Mouse (Mus musculus) spleen, postnatal 10 days (tissue): ENCODE data around the gene Ascl5.

Experiments used
- DNase-seq, 2 experiments: peaks; one replicate each; pipeline ENCODE4 v3.0.0; 2021 to 2022; ENCODE audit warnings: low spot score in 2 of 2

Gene Ascl5

GRCm38 (mm10) chr1:136050312-136051012, at the start of gene Ascl5:
Gene Ascl5, plus strand, starts transcription at chr1:136050804.
- DNase-seq, result no peak

GRCm38 (mm10) chr1:136001438-136001837, 49.2 kb upstream of the Ascl5 start:
- no peak for DNase-seq

GRCm38 (mm10) chr1:136006292-136006748, 44.3 kb upstream of the Ascl5 start, which contains the start of gene Igfn1:
Gene Igfn1, minus strand, starts transcription at chr1:136006342.
- DNase-seq, result no peak

GRCm38 (mm10) chr1:136007211-136008158, 43.1 kb upstream of the Ascl5 start, which contains the start of gene Tmem9:
Gene Tmem9, plus strand, starts transcription at chr1:136008150.
- peak; percentile 65 to 79 for DNase-seq

- no peak for DNase-seq
Observed at GRCm38 (mm10) chr1:136008159-136008533, 42.5 kb upstream of the Ascl5 start.

GRCm38 (mm10) chr1:136010247-136010646, 40.4 kb upstream of the Ascl5 start:
- no peak for DNase-seq

GRCm38 (mm10) chr1:136013513-136013912, 37.1 kb upstream of the Ascl5 start:
- DNase-seq, result no peak

GRCm38 (mm10) chr1:136014796-136015502, 35.7 kb upstream of the Ascl5 start:
- DNase-seq, result peak in 1 of 2 experiments; percentile 42

- DNase-seq, result peak in 1 of 2 experiments; percentile 32
Observed at GRCm38 (mm10) chr1:136017307-136017706, 33.3 kb upstream of the Ascl5 start.

GRCm38 (mm10) chr1:136017907-136018313, 32.7 kb upstream of the Ascl5 start:
- peak; percentile 82 to 92 for DNase-seq

GRCm38 (mm10) chr1:136018390-136019189, 32.0 kb upstream of the Ascl5 start:
- DNase-seq, result peak; percentile 54 to 60

- no peak for DNase-seq
Observed at GRCm38 (mm10) chr1:136030201-136030600, 20.4 kb upstream of the Ascl5 start.

GRCm38 (mm10) chr1:136031697-136032096, 18.9 kb upstream of the Ascl5 start:
- DNase-seq, result no peak

- DNase-seq, result no peak
Observed at GRCm38 (mm10) chr1:136032961-136033360, 17.6 kb upstream of the Ascl5 start.

GRCm38 (mm10) chr1:136038746-136039538, 11.7 kb upstream of the Ascl5 start:
- DNase-seq, result no peak

GRCm38 (mm10) chr1:136040452-136040851, 10.2 kb upstream of the Ascl5 start:
- no peak for DNase-seq

GRCm38 (mm10) chr1:136040874-136041273, 9.7 kb upstream of the Ascl5 start:
- DNase-seq, result no peak

- peak; percentile 48 to 76 for DNase-seq
Observed at GRCm38 (mm10) chr1:136045774-136046173, 4.8 kb upstream of the Ascl5 start.

GRCm38 (mm10) chr1:136047432-136047831, 3.2 kb upstream of the Ascl5 start:
- peak in 1 of 2 experiments; percentile 41 for DNase-seq

GRCm38 (mm10) chr1:136047894-136048293, 2.7 kb upstream of the Ascl5 start:
- DNase-seq, result no peak
